Mouse (Mus musculus) lung, postnatal 0 days (tissue): Measurements from ENCODE around the gene Txk. TPM values are rescaled to one million over a fixed set of nuclear protein-coding genes. Genes with fewer than 3 reads are reported as not detected.

ENCODE experiments used
- ATAC-seq: fragments of 200-750 bp; cut with Nextera tagmentation; 2 replicates; pipeline ENCODE4 v1.8.0; 2017; ENCODE audit warnings: moderate library complexity
- DNase-seq: peaks from one replicate; pipeline ENCODE4 v3.0.0-alpha.2; 2016; ENCODE audit warnings: low spot score
- H3K27ac ChIP-seq: fragments of 300-500 bp; sonication (generic); 2 replicates; pipeline ENCODE4 v1.5.1; 2014; ENCODE audit warnings: antibody characterized with exemption, mild to moderate bottlenecking, low read length, mixed read lengths
- H3K27me3 ChIP-seq: fragments of 300-500 bp; sonication (generic); replicated peaks from 2 replicates; pipeline ENCODE4 v1.6.1; 2014; ENCODE audit warnings: low read length, mixed read lengths; ENCODE audit not compliant: insufficient read depth
- H3K36me3 ChIP-seq: fragments of 300-500 bp; sonication (generic); 2 replicates; pipeline ENCODE4 v1.6.1; 2014; ENCODE audit warnings: low read length, mixed read lengths; ENCODE audit not compliant: insufficient read depth
- H3K4me1 ChIP-seq: fragments of 300-500 bp; sonication (generic); 2 replicates; pipeline ENCODE4 v1.6.1; 2014; ENCODE audit warnings: antibody characterized with exemption, low read depth, low read length, mixed read lengths; ENCODE audit not compliant: insufficient read depth
- H3K4me2 ChIP-seq: fragments of 300-500 bp; sonication (generic); replicated peaks from 2 replicates; pipeline ENCODE4 v1.6.1; 2014; ENCODE audit warnings: low read depth, mild to moderate bottlenecking, low read length, moderate library complexity, mixed read lengths
- H3K4me3 ChIP-seq: fragments of 300-500 bp; sonication (generic); 2 replicates; pipeline ENCODE4 v1.5.1; 2014; ENCODE audit warnings: low read depth, low read length
- H3K9ac ChIP-seq: fragments of 300-500 bp; sonication (generic); replicated peaks from 2 replicates; pipeline ENCODE4 v1.6.1; 2014; ENCODE audit warnings: low read depth, mild to moderate bottlenecking
- H3K9me3 ChIP-seq: fragments of 300-500 bp; sonication (generic); 2 replicates; pipeline ENCODE4 v1.6.1; 2016; ENCODE audit warnings: low read length, mixed read lengths
- CTCF ChIP-seq: IDR thresholded peaks from 2 replicates; pipeline ENCODE4 v1.5.1; 2016; ENCODE audit warnings: antibody characterized with exemption, mild to moderate bottlenecking
- EP300 ChIP-seq: IDR thresholded peaks from 2 replicates; pipeline ENCODE4 v1.6.1; 2016; ENCODE audit warnings: antibody characterized with exemption, mild to moderate bottlenecking, control low read depth
- WGBS: fragments of 180-500 bp; shearing (Covaris S2); extraction: QIAGEN DNeasy Blood & Tissue Kit; methylation state at CpG from one replicate; pipeline ENCODE4 v1.1.7; 2014; 5-methylcytosine and 5-hydroxymethylcytosine counted together
- polyA plus RNA-seq: library from polyadenylated mRNA; unstranded; fragments of >200 nt; fragmentation: Nextera tagmentation; extraction: Ambion mirVana; gene quantifications from 2 replicates; pipeline ENCODE4 v1.2.1, GENCODE M21; 2015

The Txk gene
- polyA plus RNA-seq, 1 experiment from 2014 or later, result 0.19 TPM

- Histone ChIP-seq H3K4me3 (no peak overlapping the region), H3K27me3 (no peaks in the 10 kb centered on the region), H3K27ac (no peak overlapping the region), H3K9ac (no peak overlapping the region), H3K4me2 (no peak overlapping the region), H3K9me3 (no peaks in the 10 kb centered on the region), H3K4me1 (no peaks in the 10 kb centered on the region), H3K36me3 (no peaks in the 10 kb centered on the region)
- 27% methylated on average over 5 of the region's 5 CpGs for WGBS
- TF ChIP-seq EP300 (no peak), CTCF (peak; percentile 88)
- ATAC-seq (peak; percentile 21), DNase-seq (peak; percentile 56)
Measured at GRCm38 (mm10) chr5:72665281-72665680, 87.3 kb downstream of the Txk start.

- Histone ChIP-seq H3K4me3 (no peak overlapping the region), H3K4me2 (no peak overlapping the region), H3K4me1 (no peaks in the 10 kb centered on the region), H3K9me3 (no peaks in the 10 kb centered on the region), H3K27ac (no peak overlapping the region), H3K9ac (no peak overlapping the region), H3K27me3 (no peaks in the 10 kb centered on the region), H3K36me3 (no peaks in the 10 kb centered on the region)
- ATAC-seq, result peak; percentile 80
- TF ChIP-seq EP300, result no peak
- no peak for TF ChIP-seq CTCF
- WGBS, result 32% methylated on average over 3 of the region's 3 CpGs
- peak; percentile 45 for DNase-seq
Measured at GRCm38 (mm10) chr5:72664854-72665253, 87.7 kb downstream of the Txk start.

GRCm38 (mm10) chr5:72664126-72664525 is 88.5 kb downstream of the Txk start:
- Histone ChIP-seq H3K9me3 (no peaks in the 10 kb centered on the region), H3K4me3 (no peak overlapping the region), H3K27me3 (no peaks in the 10 kb centered on the region), H3K36me3 (no peaks in the 10 kb centered on the region), H3K4me2 (no peak overlapping the region), H3K9ac (no peak overlapping the region), H3K4me1 (no peaks in the 10 kb centered on the region), H3K27ac (no peak overlapping the region)
- no peak for DNase-seq
- 67% methylated on average over 5 of the region's 5 CpGs for WGBS
- TF ChIP-seq CTCF (no peak), EP300 (no peak)
- ATAC-seq, result no peak

- TF ChIP-seq EP300 (no peak), CTCF (no peak)
- Histone ChIP-seq H3K4me1 (no peaks in the 10 kb centered on the region), H3K36me3 (no peaks in the 10 kb centered on the region), H3K27me3 (no peaks in the 10 kb centered on the region), H3K4me3 (no peak overlapping the region), H3K9me3 (no peaks in the 10 kb centered on the region), H3K27ac (no peak overlapping the region), H3K9ac (no peak overlapping the region), H3K4me2 (no peak overlapping the region)
- ATAC-seq, result no peak
- WGBS, result 67% methylated on average over 6 of the region's 6 CpGs
- DNase-seq, result no peak
Measured at GRCm38 (mm10) chr5:72661051-72661781, 91.4 kb downstream of the Txk start.

GRCm38 (mm10) chr5:72658375-72658774 is 94.2 kb downstream of the Txk start:
- TF ChIP-seq CTCF, result no peak
- no peak for TF ChIP-seq EP300
- ATAC-seq, result no peak
- no peaks in the 10 kb centered on the region for H3K36me3 ChIP-seq
- no peak for DNase-seq
- no peak overlapping the region for H3K4me2 ChIP-seq
- H3K9me3 ChIP-seq, result no peaks in the 10 kb centered on the region
- 61% methylated on average over 13 of the region's 13 CpGs for WGBS
- no peaks in the 10 kb centered on the region for H3K27me3 ChIP-seq
- H3K4me3 ChIP-seq, result no peak overlapping the region
- H3K27ac ChIP-seq, result no peak overlapping the region
- no peaks in the 10 kb centered on the region for H3K4me1 ChIP-seq
- no peak overlapping the region for H3K9ac ChIP-seq

GRCm38 (mm10) chr5:72656270-72656791 is 96.2 kb downstream of the Txk start:
- Histone ChIP-seq H3K9ac (no peak overlapping the region), H3K27ac (no peak overlapping the region), H3K4me3 (no peak overlapping the region), H3K4me2 (no peak overlapping the region), H3K36me3 (no peaks in the 10 kb centered on the region), H3K27me3 (no peaks in the 10 kb centered on the region), H3K9me3 (no peaks in the 10 kb centered on the region), H3K4me1 (no peaks in the 10 kb centered on the region)
- DNase-seq (no peak), ATAC-seq (no peak)
- TF ChIP-seq CTCF, result no peak
- TF ChIP-seq EP300, result no peak
- WGBS, result 54% methylated on average over 7 of the region's 7 CpGs
